Mouse (Mus musculus): ENCODE results near the gene Acap3.

DNA sequence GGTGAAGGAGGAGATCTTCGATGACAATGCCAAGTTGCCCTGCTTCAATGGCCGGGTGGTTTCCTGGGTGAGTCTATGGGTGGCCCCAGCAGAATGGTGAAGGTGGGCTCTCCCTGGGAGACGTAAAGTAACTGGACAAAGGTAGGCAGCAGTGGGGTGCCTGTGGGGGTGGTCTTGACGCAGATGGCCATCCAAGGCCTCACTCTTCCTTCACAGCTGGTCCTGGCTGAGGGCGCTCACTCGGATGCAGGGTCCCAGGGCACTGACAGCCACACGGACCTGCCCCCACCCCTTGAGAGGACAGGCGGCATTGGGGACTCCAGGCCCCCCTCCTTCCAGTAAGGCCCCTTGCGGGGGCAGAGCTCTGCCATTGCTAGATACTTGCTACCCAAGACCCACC is 38.2 kb upstream of the Acap3 start:
- TF ChIP-seq CTCF (IDR thresholded peaks at IDR 0.05; ENCODE audit: control insufficient read depth, insufficient read depth, insufficient replicate concordance, low read depth, low read length) (no peak), POLR2A (IDR thresholded peaks at IDR 0.05; ENCODE audit: control insufficient read depth, low read depth, low read length) (no peak)
